12 mouse cellular contexts compared by ENCODE assay signal in genomic region chr10:116212127-116212526, GRCm38 (mm10).
"Had no signal": no experiment of that assay in that cellular context is flagged by ENCODE, and none has a peak within 500 bp of the region (broad histone marks: within the 10 kb centered on the region; RNA-seq: fewer than 3 reads in every experiment).

No protein-coding gene starts in this region.

- H3K36me3 ChIP-seq: limb, embryonic 10.5 days; liver, embryonic 15.5 days; midbrain, embryonic 15.5 days; neural tube, embryonic 13.5 days; stomach, embryonic 15.5 days had no signal

- H3K4me3 ChIP-seq: left cerebral cortex, adult 2 months; limb, embryonic 10.5 days; liver, embryonic 15.5 days; megakaryocyte, embryonic 14.5 days; midbrain, embryonic 15.5 days; neural tube, embryonic 13.5 days; stomach, embryonic 15.5 days had no signal

- H3K27me3 ChIP-seq: liver, embryonic 15.5 days; midbrain, embryonic 15.5 days; neural tube, embryonic 13.5 days; stomach, embryonic 15.5 days had no signal

- H3K4me1 ChIP-seq: liver, embryonic 15.5 days had no signal

- H3K9me3 ChIP-seq: limb, embryonic 10.5 days; liver, embryonic 15.5 days; megakaryocyte, embryonic 14.5 days; midbrain, embryonic 15.5 days; neural tube, embryonic 13.5 days; stomach, embryonic 15.5 days had no signal

- DNase-seq: lung, adult 2 months; lung, postnatal 10 days; retina, postnatal 1 day; thymus, adult 2 months; thymus, postnatal 25 days had no signal
